Mouse (Mus musculus) liver, postnatal 0 days (tissue): Measurements from ENCODE around the gene Slc1a2.

Source experiments
- CTCF ChIP-seq: sonication (generic); IDR thresholded peaks from 2 replicates; pipeline ENCODE4 v1.5.1; 2016; ENCODE audit warnings: antibody characterized with exemption, low read depth
- EP300 ChIP-seq: IDR thresholded peaks from 2 replicates; pipeline ENCODE4 v1.6.1; 2016; ENCODE audit warnings: antibody characterized with exemption, low read depth, mild to moderate bottlenecking

DNA sequence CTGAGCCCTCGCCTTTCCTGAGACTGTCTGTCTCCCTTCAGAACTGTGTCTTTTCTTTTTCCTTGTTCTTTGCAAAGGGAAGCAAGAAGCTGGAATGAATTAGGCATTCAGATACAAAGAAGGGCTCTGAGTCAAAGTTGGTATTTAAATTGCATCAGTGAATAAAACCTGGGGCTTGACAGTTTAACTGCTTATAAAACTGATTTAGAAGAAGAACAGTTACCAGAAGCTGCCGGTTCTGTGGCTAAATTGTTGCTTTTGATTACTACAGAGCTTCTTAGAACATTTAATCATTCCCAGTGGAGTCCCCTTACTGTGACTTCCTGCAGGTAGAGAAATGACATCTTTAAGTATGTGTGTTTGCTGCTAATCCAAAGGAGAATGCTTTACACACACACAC, 16.1 kb downstream of the Slc1a2 start:
- TF ChIP-seq EP300 (no peak), CTCF (no peak)
